Mouse (Mus musculus) hindbrain, embryonic 15.5 days (tissue): ENCODE data around the gene Pdpr. TPM values are rescaled to one million over a fixed set of nuclear protein-coding genes. Genes with fewer than 3 reads are reported as not detected.
"Not testable (repeated sequence)": the region's sequence is repeated elsewhere in the genome, so short reads cannot be mapped to it uniquely, and the experiment has no call there.

Experiments
- ATAC-seq: fragments of 200-750 bp; cut with Nextera tagmentation; 2 replicates; pipeline ENCODE4 v1.8.0; 2017; ENCODE audit warnings: low read depth, moderate number of reproducible peaks, moderate TSS enrichment; ENCODE audit not compliant: low FRiP score
- H3K27ac ChIP-seq: fragments of 300-500 bp; sonication (generic); replicated peaks from 2 replicates; pipeline ENCODE4 v1.5.1; 2015; ENCODE audit warnings: mild to moderate bottlenecking, inconsistent platforms
- H3K27me3 ChIP-seq: fragments of 300-500 bp; sonication (generic); 2 replicates; pipeline ENCODE4 v1.6.1; 2015; ENCODE audit warnings: control low read depth, inconsistent platforms
- H3K36me3 ChIP-seq: fragments of 300-500 bp; sonication (generic); 2 replicates; pipeline ENCODE4 v1.6.1; 2015; ENCODE audit warnings: control low read depth, inconsistent platforms
- H3K4me1 ChIP-seq: fragments of 300-500 bp; sonication (generic); replicated peaks from 2 replicates; pipeline ENCODE4 v1.6.1; 2015; ENCODE audit warnings: control low read depth, inconsistent platforms
- H3K4me2 ChIP-seq: fragments of 300-500 bp; sonication (generic); 2 replicates; pipeline ENCODE4 v1.6.1; 2015; ENCODE audit warnings: moderate library complexity, mild to moderate bottlenecking, inconsistent platforms
- H3K4me3 ChIP-seq: fragments of 300-500 bp; sonication (generic); 2 replicates; pipeline ENCODE4 v1.5.1; 2015; ENCODE audit warnings: mild to moderate bottlenecking, inconsistent platforms
- H3K9ac ChIP-seq: fragments of 300-500 bp; sonication (generic); 2 replicates; pipeline ENCODE4 v1.6.1; 2015; ENCODE audit warnings: inconsistent platforms
- H3K9me3 ChIP-seq: fragments of 300-500 bp; sonication (generic); 2 replicates; pipeline ENCODE4 v1.6.1; 2016; ENCODE audit warnings: control low read depth, inconsistent platforms
- WGBS: fragments of 180-500 bp; shearing (Covaris S2); methylation state at CpG from one replicate; pipeline ENCODE4 v1.1.7; 2015; 5-methylcytosine and 5-hydroxymethylcytosine counted together
- polyA plus RNA-seq: library from polyadenylated mRNA; unstranded; fragments of >200 nt; fragmentation: Nextera tagmentation; extraction: Ambion mirVana; gene quantifications from 2 replicates; pipeline ENCODE4 v1.2.1, GENCODE M21; 2015

The Pdpr gene
- polyA plus RNA-seq, 1 experiment from 2014 or later = 10.2 TPM

DNA sequence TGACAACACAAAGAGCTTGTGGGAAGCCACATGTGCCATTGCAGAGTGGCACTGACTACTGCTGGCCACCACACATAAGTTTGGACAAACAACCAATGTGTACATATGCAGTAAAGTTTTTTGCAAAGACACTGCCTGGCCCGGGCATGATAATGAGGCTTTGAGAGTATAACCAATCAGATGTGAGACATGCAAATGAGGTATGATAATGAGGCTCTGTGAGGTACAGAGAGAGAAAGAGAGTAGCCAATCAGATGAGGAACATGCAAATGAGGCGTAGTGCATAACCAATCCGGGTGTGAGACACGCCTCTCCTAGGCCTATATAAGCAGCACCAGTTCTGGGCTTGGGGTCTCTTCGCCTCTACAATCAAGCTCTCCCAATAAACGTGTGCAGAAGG lies 2.1 kb upstream of the Pdpr start, which contains the start of gene Clec18a:
TSS of gene Clec18a (minus strand) at position 101 of the 400 bp plus-strand sequence.
- H3K4me3 ChIP-seq, ATAC-seq, H3K4me2 ChIP-seq, H3K27me3 ChIP-seq, H3K27ac ChIP-seq, H3K9ac ChIP-seq, H3K9me3 ChIP-seq, H3K36me3 ChIP-seq: not testable (repeated sequence)
- WGBS = 93% methylated on average over 5 of the region's 6 CpGs
- H3K4me1 ChIP-seq = peaks cover 23% of the 10 kb centered on the region

GRCm38 (mm10) chr8:111094719-111095302 lies 381 bp downstream of the Pdpr start:
- Histone ChIP-seq H3K4me1 (peaks cover 23% of the 10 kb centered on the region), H3K9ac (peak overlapping the region; percentile 65), H3K4me3 (peak overlapping the region; percentile 75), H3K4me2 (peak overlapping the region; percentile 70), H3K27ac (peak overlapping the region; percentile 65; the same call in 1 of the 2 replicates)
- ATAC-seq, H3K9me3 ChIP-seq, H3K27me3 ChIP-seq, H3K36me3 ChIP-seq: not testable (repeated sequence)
- WGBS = under 1% methylated on average over 60 of the region's 69 CpGs

DNA sequence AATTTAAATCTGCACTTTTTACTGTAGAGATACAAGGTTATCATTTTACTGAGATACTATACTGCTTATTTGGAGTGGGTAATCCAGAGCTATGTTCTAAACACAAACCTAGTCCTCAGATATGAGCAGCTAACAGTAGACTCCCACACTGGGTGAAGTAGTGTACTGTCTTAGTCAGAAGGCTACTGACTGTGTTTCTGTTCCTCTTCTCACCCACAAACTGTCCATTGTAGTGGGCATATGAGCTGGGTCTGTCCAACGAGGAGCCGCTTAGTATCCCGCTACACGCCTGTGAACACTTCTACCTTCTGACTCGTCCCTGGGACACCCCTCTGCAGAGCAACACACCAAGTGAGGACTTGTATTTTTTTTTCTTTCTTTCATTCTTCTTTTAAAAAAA lies 20.5 kb downstream of the Pdpr start:
- Histone ChIP-seq H3K27ac (no peak overlapping the region), H3K9ac (no peak overlapping the region), H3K36me3 (peaks cover 69% of the 10 kb centered on the region), H3K9me3 (no peaks in the 10 kb centered on the region), H3K4me1 (no peaks in the 10 kb centered on the region), H3K4me2 (no peak overlapping the region), H3K27me3 (no peaks in the 10 kb centered on the region), H3K4me3 (no peak overlapping the region)
- WGBS = 98% methylated on average over 5 of the region's 5 CpGs
- no peak for ATAC-seq

GRCm38 (mm10) chr8:111119481-111119880 lies 25.1 kb downstream of the Pdpr start:
- WGBS = 96% methylated on average over 3 of the region's 3 CpGs
- Histone ChIP-seq H3K27me3 (no peaks in the 10 kb centered on the region), H3K4me2 (no peak overlapping the region), H3K27ac (no peak overlapping the region), H3K9ac (no peak overlapping the region), H3K9me3 (no peaks in the 10 kb centered on the region), H3K36me3 (peaks cover 84% of the 10 kb centered on the region), H3K4me3 (no peak overlapping the region), H3K4me1 (no peaks in the 10 kb centered on the region)
- no peak for ATAC-seq

- Histone ChIP-seq H3K9ac (no peak overlapping the region), H3K9me3 (no peaks in the 10 kb centered on the region), H3K4me1 (no peaks in the 10 kb centered on the region), H3K4me2 (no peak overlapping the region), H3K4me3 (no peak overlapping the region), H3K27me3 (no peaks in the 10 kb centered on the region), H3K36me3 (peaks cover 68% of the 10 kb centered on the region), H3K27ac (no peak overlapping the region)
- ATAC-seq = no peak
- 95% methylated on average over 2 of the region's 2 CpGs for WGBS
These were observed 36.3 kb downstream of the Pdpr start for GRCm38 (mm10) chr8:111130756-111131155.

DNA sequence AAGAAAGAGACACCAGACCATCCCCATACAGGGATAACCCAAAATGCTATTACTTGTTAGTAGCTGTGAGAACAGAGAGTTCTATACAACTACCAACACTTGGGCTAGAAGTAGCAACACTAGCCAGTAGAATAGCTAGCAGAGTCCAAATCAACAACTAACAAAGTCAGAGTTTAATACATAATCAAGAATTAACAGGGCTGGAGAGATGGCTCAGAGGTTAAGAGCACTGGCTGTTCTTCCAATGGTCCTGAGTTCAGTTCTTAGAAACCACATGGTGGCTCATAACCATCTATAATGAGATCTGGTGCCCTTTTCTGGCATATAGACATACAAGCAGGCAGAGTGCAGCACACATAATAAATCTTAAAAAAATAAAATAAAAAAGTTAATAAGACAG lies 48.1 kb downstream of the Pdpr start:
- no peak for ATAC-seq
- H3K4me2 ChIP-seq = no peak overlapping the region
- H3K4me3 ChIP-seq = no peak overlapping the region
- H3K27me3 ChIP-seq = no peaks in the 10 kb centered on the region
- no peak overlapping the region for H3K9ac ChIP-seq
- H3K27ac ChIP-seq = no peak overlapping the region
- peaks cover 17% of the 10 kb centered on the region for H3K4me1 ChIP-seq
- peaks cover 13% of the 10 kb centered on the region for H3K36me3 ChIP-seq
- H3K9me3 ChIP-seq = no peaks in the 10 kb centered on the region

DNA sequence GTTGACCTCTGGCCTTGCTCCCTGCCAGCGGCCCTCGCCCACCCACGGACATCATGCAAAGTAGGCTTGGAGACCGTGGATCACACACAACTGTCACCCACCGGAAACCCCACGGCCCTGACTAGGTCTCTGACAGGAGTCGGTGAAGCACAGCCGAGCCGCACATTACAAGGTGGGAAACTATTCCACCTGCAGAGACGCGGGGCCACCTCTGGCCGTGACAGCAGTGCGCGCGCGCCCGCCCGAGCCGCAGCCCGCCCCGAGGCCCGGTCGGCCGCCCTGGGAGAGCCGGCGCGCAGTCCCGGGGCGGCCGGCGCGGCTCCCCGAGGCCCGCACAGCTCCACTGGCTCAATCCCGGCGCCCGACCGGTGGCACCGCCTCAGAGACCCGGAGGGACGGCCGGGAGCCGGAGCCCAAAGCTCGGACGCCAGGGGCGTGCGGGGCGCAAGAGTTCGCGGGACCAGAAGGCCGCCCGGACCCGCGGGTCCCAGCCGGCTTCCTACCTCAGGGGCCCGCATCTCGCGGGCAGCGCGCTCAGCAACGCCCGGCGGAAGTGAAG lies 50.5 kb downstream of the Pdpr start:
- Histone ChIP-seq H3K27ac (peak overlapping the region; percentile 65), H3K4me1 (peaks cover 17% of the 10 kb centered on the region), H3K4me2 (peak overlapping the region; percentile 82), H3K4me3 (peak overlapping the region; percentile 85), H3K9ac (peak overlapping the region; percentile 55)
- not testable (repeated sequence) for H3K9me3 ChIP-seq, H3K27me3 ChIP-seq, H3K36me3 ChIP-seq
- ATAC-seq = peak; percentile 33; the same call in 1 of the 2 replicates
- under 1% methylated on average over 56 of the region's 63 CpGs for WGBS

DNA sequence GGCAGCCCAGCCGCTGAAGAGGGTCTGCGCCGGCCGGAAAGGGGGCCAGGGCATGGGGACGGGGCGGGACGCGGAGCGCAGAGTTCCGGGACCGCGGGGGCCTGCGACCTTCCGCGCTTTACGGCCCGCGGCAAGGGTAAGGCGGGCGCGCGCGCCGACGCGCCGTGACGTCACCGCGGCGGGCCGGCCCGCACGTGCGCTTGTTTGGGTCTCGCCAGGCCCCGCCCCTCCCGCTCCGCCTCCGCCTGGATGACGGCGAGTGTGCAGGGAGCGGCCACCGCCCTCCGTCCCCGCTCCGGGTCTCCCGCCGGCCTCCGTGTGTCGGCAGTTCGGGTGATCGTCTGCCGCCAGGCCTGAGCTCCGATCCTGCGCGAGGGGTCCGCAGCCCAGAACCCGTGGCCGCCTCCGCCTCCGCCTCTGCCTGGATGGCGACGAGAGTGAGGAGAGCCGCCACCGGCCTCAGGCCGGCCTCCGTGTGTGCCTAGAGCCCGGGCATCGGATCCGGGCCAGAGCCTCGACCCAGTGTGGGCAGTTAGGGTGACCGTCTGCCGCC lies 51.1 kb downstream of the Pdpr start:
- WGBS = under 1% methylated on average over 74 of the region's 74 CpGs
- H3K27me3 ChIP-seq = not testable (repeated sequence)
- peak overlapping the region; percentile 88 for H3K9ac ChIP-seq

GRCm38 (mm10) chr8:111155721-111156436 lies 61.4 kb downstream of the Pdpr start:
- WGBS = 93% methylated on average over 8 of the region's 8 CpGs
- no peak overlapping the region for H3K4me3 ChIP-seq
- H3K36me3 ChIP-seq = peaks cover 56% of the 10 kb centered on the region

More for the DNA sequence above, 51.1 kb downstream of the Pdpr start:
- Histone ChIP-seq H3K4me3 (peak overlapping the region; percentile 85), H3K4me2 (peak overlapping the region; percentile 82), H3K4me1 (peaks cover 17% of the 10 kb centered on the region), H3K27ac (peak overlapping the region; percentile 86)
- peak; percentile 97 for ATAC-seq
- not testable (repeated sequence) for H3K36me3 ChIP-seq, H3K9me3 ChIP-seq

GRCm38 (mm10) chr8:111157617-111158016 lies 63.2 kb downstream of the Pdpr start:
- peaks cover 73% of the 10 kb centered on the region for H3K36me3 ChIP-seq
- no peak overlapping the region for H3K4me3 ChIP-seq
- H3K27me3 ChIP-seq = no peaks in the 10 kb centered on the region
- no peak overlapping the region for H3K4me2 ChIP-seq
- ATAC-seq = no peak
- 47% methylated on average over 14 of the region's 14 CpGs for WGBS
- no peaks in the 10 kb centered on the region for H3K4me1 ChIP-seq
- no peak overlapping the region for H3K27ac ChIP-seq
- no peak overlapping the region for H3K9ac ChIP-seq
- H3K9me3 ChIP-seq = no peaks in the 10 kb centered on the region

More at GRCm38 (mm10) chr8:111155721-111156436, 61.4 kb downstream of the Pdpr start:
- no peak overlapping the region for H3K27ac ChIP-seq
- no peak overlapping the region for H3K4me2 ChIP-seq
- no peak for ATAC-seq
- H3K9me3 ChIP-seq = no peaks in the 10 kb centered on the region
- no peaks in the 10 kb centered on the region for H3K27me3 ChIP-seq
- no peaks in the 10 kb centered on the region for H3K4me1 ChIP-seq
- H3K9ac ChIP-seq = no peak overlapping the region

GRCm38 (mm10) chr8:111171661-111172060 lies 77.2 kb downstream of the Pdpr start:
- H3K27me3 ChIP-seq = no peaks in the 10 kb centered on the region
- 69% methylated on average over 5 of the region's 5 CpGs for WGBS
- no peaks in the 10 kb centered on the region for H3K4me1 ChIP-seq
- ATAC-seq = no peak
- H3K9ac ChIP-seq = no peak overlapping the region
- H3K9me3 ChIP-seq = no peaks in the 10 kb centered on the region
- H3K4me3 ChIP-seq = no peak overlapping the region
- H3K36me3 ChIP-seq = peaks cover 74% of the 10 kb centered on the region
- H3K4me2 ChIP-seq = no peak overlapping the region
- no peak overlapping the region for H3K27ac ChIP-seq

- Histone ChIP-seq H3K4me3 (no peak overlapping the region), H3K36me3 (peaks cover 52% of the 10 kb centered on the region), H3K9me3 (no peaks in the 10 kb centered on the region), H3K9ac (no peak overlapping the region), H3K4me2 (no peak overlapping the region), H3K4me1 (no peaks in the 10 kb centered on the region), H3K27ac (peak overlapping the region; percentile 38; the same call in 1 of the 2 replicates), H3K27me3 (no peaks in the 10 kb centered on the region)
- peak; percentile 59; the same call in 1 of the 2 replicates for ATAC-seq
- WGBS = 54% methylated on average over 4 of the region's 4 CpGs
These were observed 91.1 kb downstream of the Pdpr start for GRCm38 (mm10) chr8:111185472-111185947.
